Mouse (Mus musculus) brain, embryonic 18.5 days (tissue): ENCODE data around the gene Gm38100.

Experiments
- DNase-seq: peaks from one replicate; pipeline ENCODE4 v3.0.0-alpha.2; 2012; ENCODE audit warnings: low read depth, low spot score

The Gm38100 gene

GRCm38 (mm10) chr1:175967004-175967745 is 47.0 kb downstream of the Gm38100 start:
- no peak for DNase-seq

GRCm38 (mm10) chr1:175970710-175971109 is 50.6 kb downstream of the Gm38100 start:
- DNase-seq: no peak
